Mouse (Mus musculus): ENCODE results near the gene Gal3st4.
A peak's percentile ranks its signal among the peaks of the same experiment; 100 is the strongest.

GRCm38 (mm10) chr5:138263260-138264206, 9.1 kb downstream of the Gal3st4 start, which contains the start of gene BC037034:
- no peak for TF ChIP-seq CTCF (IDR thresholded peaks at IDR 0.05; ENCODE audit: insufficient read depth, low read depth, low read length)
- peak; percentile 91 for TF ChIP-seq POLR2A (IDR thresholded peaks at IDR 0.05; ENCODE audit: insufficient read depth, low read depth, low read length)
